Comparison of ENCODE assay signal across 8 mouse cellular contexts in genomic region chr13:48966851-48967821, GRCm38 (mm10). TPM values are rescaled to one million over a fixed set of nuclear protein-coding genes. Genes with fewer than 3 reads are reported as not detected.
A peak's percentile ranks its signal among the peaks of the same experiment; 100 is the strongest.
DNase-seq lines count a peak whose midpoint lies in the region; ATAC-seq and TF ChIP-seq lines count a peak whose summit lies in the region.

No protein-coding gene starts in this region.

- 0 out of 2 replicates have a peak, but pooled peaks have one; percentile 37 for TF ChIP-seq POLR2A in heart, adult 2 months (IDR thresholded peaks at IDR 0.05; ENCODE audit: insufficient read depth, low read depth, low read length)
- TF ChIP-seq POLR2A in kidney, adult 2 months (IDR thresholded peaks at IDR 0.05; ENCODE audit: low read depth, low read length) = no peak

- peak overlapping the region; percentile 98 for H3K4me2 ChIP-seq in embryonic facial prominence, embryonic 13.5 days
- H3K4me2 ChIP-seq in limb, embryonic 13.5 days (replicated peaks) = peak overlapping the region; percentile 95
- peak overlapping the region; percentile 99 for H3K4me2 ChIP-seq in midbrain, embryonic 16.5 days (ENCODE audit: low read length)

- TF ChIP-seq EP300 in heart, adult 2 months (IDR thresholded peaks at IDR 0.05; ENCODE audit: insufficient read depth, low read depth, low read length) = no peak

- no peak for ATAC-seq in embryonic facial prominence, embryonic 13.5 days (ENCODE audit: insufficient number of reproducible peaks, insufficient read depth, low FRiP score, low TSS enrichment, low read depth)
- ATAC-seq in limb, embryonic 13.5 days (ENCODE audit: low FRiP score, low read depth) = peak; percentile 8; the same call in 1 of the 2 replicates
- peak; percentile 23 for ATAC-seq in midbrain, embryonic 16.5 days

- peak; percentile 73 for DNase-seq in A20 (ENCODE audit: low read depth, low spot score)
- peak; percentile 59 for DNase-seq in adrenal gland, postnatal 25 days
- DNase-seq in heart, adult 2 months = peak; percentile 75
- DNase-seq in kidney, adult 2 months = peak; percentile 58
- peak; percentile 41 to 52 for DNase-seq in spleen, postnatal 36 days (ENCODE audit: low spot score in 2 of 2)

- peak overlapping the region; percentile 95 for H3K4me3 ChIP-seq in embryonic facial prominence, embryonic 13.5 days
- H3K4me3 ChIP-seq in heart, adult 2 months = peak overlapping the region; percentile 85
- peak overlapping the region; percentile 71 for H3K4me3 ChIP-seq in kidney, adult 2 months (ENCODE audit: insufficient read depth, low read depth, low read length)
- peak overlapping the region; percentile 95 for H3K4me3 ChIP-seq in limb, embryonic 13.5 days
- peak overlapping the region; percentile 95 for H3K4me3 ChIP-seq in midbrain, embryonic 16.5 days (ENCODE audit: low read depth, low read length)

- H3K36me3 ChIP-seq in embryonic facial prominence, embryonic 13.5 days = peaks cover 14% of the 10 kb centered on the region; the same call in 1 of the 2 replicates
- H3K36me3 ChIP-seq in heart, adult 2 months (ENCODE audit: control insufficient read depth, insufficient read depth, low read length) = peaks cover 3% of the 10 kb centered on the region
- H3K36me3 ChIP-seq in kidney, adult 2 months (ENCODE audit: control insufficient read depth, insufficient read depth, low read length) = no peaks in the 10 kb centered on the region
- peaks cover 2% of the 10 kb centered on the region; the same call in 1 of the 2 replicates for H3K36me3 ChIP-seq in limb, embryonic 13.5 days
- H3K36me3 ChIP-seq in midbrain, embryonic 16.5 days (ENCODE audit: control insufficient read depth, insufficient read depth, low read length) = no peaks in the 10 kb centered on the region

- peak; percentile 38 for TF ChIP-seq CTCF in heart, adult 2 months (IDR thresholded peaks at IDR 0.05)
- no peak for TF ChIP-seq CTCF in kidney, adult 2 months (conservative IDR thresholded peaks at IDR 0.05; ENCODE audit: insufficient read depth, insufficient read length, low read depth, low read length)

- H3K27me3 ChIP-seq in embryonic facial prominence, embryonic 13.5 days = no peaks in the 10 kb centered on the region
- H3K27me3 ChIP-seq in heart, adult 2 months (ENCODE audit: control insufficient read depth, insufficient read depth, low read length) = no peaks in the 10 kb centered on the region
- H3K27me3 ChIP-seq in kidney, adult 2 months (replicated peaks; ENCODE audit: control insufficient read depth, insufficient read depth, low read length) = no peaks in the 10 kb centered on the region
- no peaks in the 10 kb centered on the region for H3K27me3 ChIP-seq in limb, embryonic 13.5 days
- no peaks in the 10 kb centered on the region for H3K27me3 ChIP-seq in midbrain, embryonic 16.5 days (ENCODE audit: control insufficient read depth, insufficient read depth, low read depth, low read length)

- peak overlapping the region; percentile 98 for H3K27ac ChIP-seq in embryonic facial prominence, embryonic 13.5 days
- H3K27ac ChIP-seq in heart, adult 2 months = peak overlapping the region; percentile 84
- H3K27ac ChIP-seq in kidney, adult 2 months (ENCODE audit: insufficient read depth, low read depth, low read length) = peak overlapping the region; percentile 53
- peak overlapping the region; percentile 97 for H3K27ac ChIP-seq in limb, embryonic 13.5 days
- peak overlapping the region; percentile 93 for H3K27ac ChIP-seq in midbrain, embryonic 16.5 days (ENCODE audit: low read length)

- H3K9me3 ChIP-seq in embryonic facial prominence, embryonic 13.5 days = no peaks in the 10 kb centered on the region
- no peaks in the 10 kb centered on the region for H3K9me3 ChIP-seq in limb, embryonic 13.5 days
- no peaks in the 10 kb centered on the region for H3K9me3 ChIP-seq in midbrain, embryonic 16.5 days (replicated peaks; ENCODE audit: control insufficient read depth, low read length, poor library complexity, severe bottlenecking)

- intact Hi-C loops in heart, adult 2 months (cut with DNase I) = no loop called here

- H3K79me2 ChIP-seq in heart, adult 2 months (replicated peaks; ENCODE audit: control insufficient read depth, insufficient read depth, low read length) = peaks cover 5% of the 10 kb centered on the region

- H3K4me1 ChIP-seq in embryonic facial prominence, embryonic 13.5 days = peaks cover 47% of the 10 kb centered on the region
- peaks cover 13% of the 10 kb centered on the region for H3K4me1 ChIP-seq in heart, adult 2 months (ENCODE audit: control insufficient read depth, insufficient read depth, low read length)
- peaks cover 35% of the 10 kb centered on the region for H3K4me1 ChIP-seq in kidney, adult 2 months (ENCODE audit: control insufficient read depth, insufficient read depth, low read length)
- peaks cover 55% of the 10 kb centered on the region for H3K4me1 ChIP-seq in limb, embryonic 13.5 days
- H3K4me1 ChIP-seq in midbrain, embryonic 16.5 days (ENCODE audit: control insufficient read depth, insufficient read depth, low read length) = peaks cover 35% of the 10 kb centered on the region

- WGBS in embryonic facial prominence, embryonic 13.5 days = under 1% methylated on average over 58 of the region's 58 CpGs
- WGBS in heart, adult 2 months = 2% methylated on average over 53 of the region's 58 CpGs
- WGBS in kidney, adult 2 months = under 1% methylated on average over 58 of the region's 58 CpGs
- under 1% methylated on average over 58 of the region's 58 CpGs for WGBS in limb, embryonic 13.5 days
- WGBS in midbrain, embryonic 16.5 days = under 1% methylated on average over 49 of the region's 58 CpGs

- peak overlapping the region; percentile 98 for H3K9ac ChIP-seq in embryonic facial prominence, embryonic 13.5 days
- H3K9ac ChIP-seq in heart, adult 2 months (ENCODE audit: low read depth, low read length) = peak overlapping the region; percentile 96
- peak overlapping the region; percentile 97 for H3K9ac ChIP-seq in limb, embryonic 13.5 days
- peak overlapping the region; percentile 97 for H3K9ac ChIP-seq in midbrain, embryonic 16.5 days (ENCODE audit: low read depth, low read length)

RNA-seq across cellular contexts. Expression of gene Fam120a, which starts 0.7 kb away (rescaled TPM):
- total RNA-seq in adrenal gland, postnatal 25 days (2021) = 189 TPM in 2 replicates
- 24.8 and 25.1 TPM in 2 replicates for polyA plus RNA-seq in embryonic facial prominence, embryonic 13.5 days (2015; fragmentation: Nextera tagmentation; extraction: Ambion mirVana)
- 100 to 1,000 TPM; 102 to 106 TPM for total RNA-seq in heart, adult 2 months (2021)
- 47.5 and 72.2 TPM in 2 replicates for polyA plus RNA-seq in heart, adult 2 months (2012; rRNA removed)
- 67.8 and 70.6 TPM in 2 replicates for polyA plus RNA-seq in kidney, adult 2 months (2012; rRNA removed)
- 21.4 and 22.0 TPM in 2 replicates for polyA plus RNA-seq in limb, embryonic 13.5 days (2015; fragmentation: Nextera tagmentation; extraction: Ambion mirVana)
- polyA plus RNA-seq in midbrain, embryonic 16.5 days (2015; fragmentation: Nextera tagmentation; extraction: Ambion mirVana) = 9.6 and 10.0 TPM in 2 replicates
